Comparison of ENCODE assay signal across 17 mouse cellular contexts in genomic region chr4:100271736-100272127, GRCm38 (mm10).
A peak's percentile ranks its signal among the peaks of the same experiment; 100 is the strongest.
DNase-seq lines count a peak whose midpoint lies in the region; ATAC-seq and TF ChIP-seq lines count a peak whose summit lies in the region.
"Had no signal": no experiment of that assay in that cellular context is flagged by ENCODE, and none has a peak within 500 bp of the region (broad histone marks: within the 10 kb centered on the region; RNA-seq: fewer than 3 reads in every experiment).

No protein-coding gene starts in this region.

- peak overlapping the region; percentile 5; the same call in 1 of the 2 replicates for H3K27ac ChIP-seq in kidney, embryonic 15.5 days
- 0 out of 2 replicates have a peak overlapping the region, but pooled peaks have one; percentile 24 for H3K27ac ChIP-seq in lung, embryonic 16.5 days (ENCODE audit: low read length)
- no peak overlapping the region for H3K27ac ChIP-seq in midbrain, embryonic 11.5 days (ENCODE audit: low read depth, low read length)
- H3K27ac ChIP-seq in midbrain, postnatal 0 days (ENCODE audit: low read depth, low read length), result no peak overlapping the region
- H3K27ac ChIP-seq: embryonic facial prominence, embryonic 12.5 days; heart, embryonic 13.5 days; hindbrain, embryonic 13.5 days had no signal

- no peak overlapping the region for H3K9ac ChIP-seq in kidney, embryonic 15.5 days
- H3K9ac ChIP-seq in lung, embryonic 16.5 days (ENCODE audit: low read length), result no peak overlapping the region
- H3K9ac ChIP-seq in midbrain, embryonic 11.5 days (ENCODE audit: low read length), result no peak overlapping the region
- no peak overlapping the region for H3K9ac ChIP-seq in midbrain, postnatal 0 days (replicated peaks; ENCODE audit: low read length, poor library complexity, severe bottlenecking)
- H3K9ac ChIP-seq: embryonic facial prominence, embryonic 12.5 days; heart, embryonic 13.5 days; hindbrain, embryonic 13.5 days had no signal

- TF ChIP-seq CTCF in midbrain, postnatal 0 days (IDR thresholded peaks at IDR 0.05), result no peak

- H3K4me2 ChIP-seq in kidney, embryonic 15.5 days, result no peak overlapping the region
- no peak overlapping the region for H3K4me2 ChIP-seq in lung, embryonic 16.5 days (ENCODE audit: low read depth, low read length)
- H3K4me2 ChIP-seq in midbrain, embryonic 11.5 days, result no peak overlapping the region
- H3K4me2 ChIP-seq in midbrain, postnatal 0 days (ENCODE audit: low read depth, low read length, poor library complexity, severe bottlenecking), result no peak overlapping the region
- H3K4me2 ChIP-seq: embryonic facial prominence, embryonic 12.5 days; heart, embryonic 13.5 days; hindbrain, embryonic 13.5 days had no signal

- H3K36me3 ChIP-seq in kidney, embryonic 15.5 days, result no peaks in the 10 kb centered on the region
- no peaks in the 10 kb centered on the region for H3K36me3 ChIP-seq in lung, embryonic 16.5 days (ENCODE audit: control insufficient read depth, insufficient read depth, low read length)
- no peaks in the 10 kb centered on the region for H3K36me3 ChIP-seq in midbrain, embryonic 11.5 days (ENCODE audit: control insufficient read depth, insufficient read depth, low read length)
- no peaks in the 10 kb centered on the region for H3K36me3 ChIP-seq in midbrain, postnatal 0 days (ENCODE audit: insufficient read depth, low read length)
- H3K36me3 ChIP-seq: embryonic facial prominence, embryonic 12.5 days; heart, embryonic 13.5 days; hindbrain, embryonic 13.5 days had no signal

- H3K4me1 ChIP-seq in kidney, embryonic 15.5 days, result peaks cover 7% of the 10 kb centered on the region; the same call in 1 of the 2 replicates
- peaks cover 15% of the 10 kb centered on the region for H3K4me1 ChIP-seq in lung, embryonic 16.5 days (replicated peaks; ENCODE audit: control insufficient read depth, insufficient read depth, low read length)
- no peaks in the 10 kb centered on the region for H3K4me1 ChIP-seq in midbrain, embryonic 11.5 days (ENCODE audit: control insufficient read depth, insufficient read depth, low read length)
- H3K4me1 ChIP-seq in midbrain, postnatal 0 days (ENCODE audit: insufficient read depth, low read length), result no peaks in the 10 kb centered on the region
- H3K4me1 ChIP-seq: hindbrain, embryonic 13.5 days had no signal

- no peak for ATAC-seq in kidney, embryonic 15.5 days (replicated peaks; ENCODE audit: low FRiP score)
- ATAC-seq in lung, embryonic 16.5 days (ENCODE audit: low read depth), result peak; percentile 31; the same call in 1 of the 2 replicates
- ATAC-seq in midbrain, embryonic 11.5 days (ENCODE audit: low FRiP score), result no peak
- ATAC-seq in midbrain, postnatal 0 days (ENCODE audit: low FRiP score), result no peak
- ATAC-seq: forebrain, embryonic 16.5 days had no signal

- no peak overlapping the region for H3K4me3 ChIP-seq in kidney, embryonic 15.5 days (replicated peaks)
- H3K4me3 ChIP-seq in lung, embryonic 16.5 days (ENCODE audit: low read length), result no peak overlapping the region
- H3K4me3 ChIP-seq in midbrain, embryonic 11.5 days (ENCODE audit: low read depth, low read length), result no peak overlapping the region
- H3K4me3 ChIP-seq in midbrain, postnatal 0 days (ENCODE audit: low read depth, low read length), result no peak overlapping the region
- H3K4me3 ChIP-seq: embryonic facial prominence, embryonic 12.5 days; heart, embryonic 13.5 days; hindbrain, embryonic 13.5 days had no signal

- DNase-seq in kidney, postnatal 25 days, result no peak
- no peak for DNase-seq in lung, postnatal 4 days
- peak; percentile 80 for DNase-seq in midbrain, embryonic 11.5 days (ENCODE audit: low spot score, missing footprints)
- DNase-seq in midbrain, postnatal 0 days (ENCODE audit: low spot score), result no peak
- DNase-seq in frontal cortex, adult 2 months (ENCODE audit: extremely low spot score in 1 of 2, low spot score in 1 of 2), result no peak
- DNase-seq: adrenal gland, postnatal 10 days; cerebellum, adult 11 months; cerebellum, adult 8-10 months; cerebellum, postnatal 14 days; gastrocnemius, postnatal 14 days; heart, postnatal 4 days had no signal

- no peaks in the 10 kb centered on the region for H3K27me3 ChIP-seq in kidney, embryonic 15.5 days
- no peaks in the 10 kb centered on the region for H3K27me3 ChIP-seq in lung, embryonic 16.5 days (ENCODE audit: control insufficient read depth, insufficient read depth, low read depth, low read length)
- no peaks in the 10 kb centered on the region for H3K27me3 ChIP-seq in midbrain, embryonic 11.5 days (ENCODE audit: control insufficient read depth, insufficient read depth, low read length)
- H3K27me3 ChIP-seq in midbrain, postnatal 0 days (ENCODE audit: insufficient read depth, low read length), result no peaks in the 10 kb centered on the region
- H3K27me3 ChIP-seq: embryonic facial prominence, embryonic 12.5 days; heart, embryonic 13.5 days; hindbrain, embryonic 13.5 days had no signal

- H3K9me3 ChIP-seq in kidney, embryonic 15.5 days (replicated peaks), result no peaks in the 10 kb centered on the region
- no peaks in the 10 kb centered on the region for H3K9me3 ChIP-seq in lung, embryonic 16.5 days (ENCODE audit: control insufficient read depth, low read length)
- no peaks in the 10 kb centered on the region for H3K9me3 ChIP-seq in midbrain, embryonic 11.5 days (ENCODE audit: control insufficient read depth, low read length)
- no peaks in the 10 kb centered on the region for H3K9me3 ChIP-seq in midbrain, postnatal 0 days (ENCODE audit: low read length)
- H3K9me3 ChIP-seq: embryonic facial prominence, embryonic 12.5 days; heart, embryonic 13.5 days; hindbrain, embryonic 13.5 days had no signal

- WGBS in kidney, embryonic 15.5 days, result 55% methylated on average over 6 of the region's 6 CpGs
- WGBS in lung, embryonic 16.5 days, result 34% methylated on average over 6 of the region's 6 CpGs
- WGBS in midbrain, embryonic 11.5 days, result 65% methylated on average over 6 of the region's 6 CpGs
- WGBS in midbrain, postnatal 0 days, result 66% methylated on average over 6 of the region's 6 CpGs

Comparison
In these comparisons a context has a peak if more than half of its experiments do, and no peak if none do; other contexts are left out.
1. H3K27ac ChIP-seq: peak in kidney, embryonic 15.5 days (single experiment) and lung, embryonic 16.5 days (single experiment); none in midbrain, embryonic 11.5 days (single experiment) and midbrain, postnatal 0 days (single experiment).